Mouse (Mus musculus) limb, embryonic 14.5 days (tissue): Measurements from ENCODE around the gene Fam214a. TPM values are rescaled to one million over a fixed set of nuclear protein-coding genes. Genes with fewer than 3 reads are reported as not detected.

Experiments
- ATAC-seq: fragments of 200-750 bp; cut with Nextera tagmentation; 2 replicates; pipeline ENCODE4 v1.8.0; 2017; ENCODE audit warnings: low read depth, moderate number of reproducible peaks, moderate TSS enrichment; ENCODE audit not compliant: low FRiP score
- DNase-seq: peaks from one replicate; pipeline ENCODE4 v3.0.0-alpha.2; 2015; ENCODE audit warnings: low spot score
- H3K27ac ChIP-seq: fragments of 300-500 bp; sonication (generic); replicated peaks from 2 replicates; pipeline ENCODE4 v1.5.1; 2014; ENCODE audit warnings: low read depth, mild to moderate bottlenecking, low read length, moderate library complexity, mixed read lengths
- H3K27me3 ChIP-seq: fragments of 300-500 bp; sonication (generic); 2 replicates; pipeline ENCODE4 v1.6.1; 2014; ENCODE audit warnings: low read length, mixed read lengths; ENCODE audit not compliant: control insufficient read depth, insufficient read depth
- H3K36me3 ChIP-seq: fragments of 300-500 bp; sonication (generic); 2 replicates; pipeline ENCODE4 v1.6.1; 2014; ENCODE audit warnings: mild to moderate bottlenecking, low read length, moderate library complexity, mixed read lengths; ENCODE audit not compliant: control insufficient read depth, insufficient read depth
- H3K4me1 ChIP-seq: fragments of 300-500 bp; sonication (generic); 2 replicates; pipeline ENCODE4 v1.6.1; 2014; ENCODE audit warnings: antibody characterized with exemption, low read length, mixed read lengths; ENCODE audit not compliant: control insufficient read depth, insufficient read depth
- H3K4me2 ChIP-seq: fragments of 300-500 bp; sonication (generic); replicated peaks from 2 replicates; pipeline ENCODE4 v1.6.1; 2014; ENCODE audit warnings: low read depth, mild to moderate bottlenecking, low read length, moderate library complexity; ENCODE audit not compliant: severe bottlenecking
- H3K4me3 ChIP-seq: fragments of 300-500 bp; sonication (generic); replicated peaks from 2 replicates; pipeline ENCODE4 v1.5.1; 2014; ENCODE audit warnings: low read length
- H3K9ac ChIP-seq: fragments of 300-500 bp; sonication (generic); 2 replicates; pipeline ENCODE4 v1.6.1; 2014; ENCODE audit warnings: mild to moderate bottlenecking, low read depth, low read length, moderate library complexity; ENCODE audit not compliant: severe bottlenecking
- H3K9me3 ChIP-seq: fragments of 300-500 bp; sonication (generic); 2 replicates; pipeline ENCODE4 v1.6.1; 2016; ENCODE audit warnings: low read length; ENCODE audit not compliant: control insufficient read depth
- POLR2A ChIP-seq: fragments of 200-500 bp; IDR thresholded peaks from 2 replicates; pipeline ENCODE4 v1.8.0; 2012; ENCODE audit warnings: inconsistent platforms, mild to moderate bottlenecking, moderate library complexity, borderline replicate concordance; ENCODE audit not compliant: insufficient read depth, insufficient read length; ENCODE audit errors: extremely low read depth
- WGBS: fragments of 180-500 bp; shearing (Covaris S2); extraction: QIAGEN DNeasy Blood & Tissue Kit; methylation state at CpG from one replicate; pipeline ENCODE4 v1.1.7; 2014; 5-methylcytosine and 5-hydroxymethylcytosine counted together
- polyA plus RNA-seq, 2 experiments: library from polyadenylated mRNA; depleted of rRNA in 1 of 2; stranded (reverse) in 1 of 2; unstranded in 1 of 2; fragments of >200 nt; fragmentation: Nextera tagmentation in 1 of 2; extraction: Ambion mirVana in 1 of 2; gene quantifications; 2 replicates each; pipeline versions ENCODE4 v1.2.1 to v1.2.3; 2012 to 2014

Gene Fam214a
- polyA plus RNA-seq, 2 experiments: 9.6 to 10.7 TPM

DNA sequence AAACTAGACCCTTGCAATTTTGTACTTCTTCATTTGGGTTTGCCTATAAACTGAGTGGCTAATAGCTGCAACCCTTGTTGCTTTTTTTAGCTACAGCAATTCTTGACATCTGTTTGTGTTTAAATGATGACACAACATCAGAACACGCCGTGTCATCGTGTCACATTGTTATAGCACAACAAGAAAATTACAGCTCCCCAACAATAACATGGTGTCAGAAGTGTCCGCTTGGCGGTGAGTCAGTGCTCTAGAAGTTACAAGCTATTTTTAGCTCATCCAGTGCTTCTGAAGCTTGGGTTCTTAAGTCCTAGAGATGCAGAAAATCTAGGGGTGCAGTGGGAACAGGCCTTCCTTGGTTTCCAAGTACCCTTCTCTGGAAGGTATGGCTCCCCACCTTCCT is 578 bp upstream of the Fam214a start:
- Histone ChIP-seq H3K4me3 (peak overlapping the region; percentile 92), H3K9me3 (no peaks in the 10 kb centered on the region), H3K36me3 (no peaks in the 10 kb centered on the region), H3K27me3 (no peaks in the 10 kb centered on the region), H3K9ac (0 out of 2 replicates have a peak overlapping the region, but pooled peaks have one; percentile 81), H3K4me2 (peak overlapping the region; percentile 84), H3K27ac (peak overlapping the region; percentile 89), H3K4me1 (0 out of 2 replicates have a peak, but pooled peaks cover 11% of the 10 kb centered on the region)
- no peak for TF ChIP-seq POLR2A
- DNase-seq (no peak), ATAC-seq (no peak)
- 61% methylated on average over 5 of the region's 5 CpGs for whole genome bisulfite sequencing

DNA sequence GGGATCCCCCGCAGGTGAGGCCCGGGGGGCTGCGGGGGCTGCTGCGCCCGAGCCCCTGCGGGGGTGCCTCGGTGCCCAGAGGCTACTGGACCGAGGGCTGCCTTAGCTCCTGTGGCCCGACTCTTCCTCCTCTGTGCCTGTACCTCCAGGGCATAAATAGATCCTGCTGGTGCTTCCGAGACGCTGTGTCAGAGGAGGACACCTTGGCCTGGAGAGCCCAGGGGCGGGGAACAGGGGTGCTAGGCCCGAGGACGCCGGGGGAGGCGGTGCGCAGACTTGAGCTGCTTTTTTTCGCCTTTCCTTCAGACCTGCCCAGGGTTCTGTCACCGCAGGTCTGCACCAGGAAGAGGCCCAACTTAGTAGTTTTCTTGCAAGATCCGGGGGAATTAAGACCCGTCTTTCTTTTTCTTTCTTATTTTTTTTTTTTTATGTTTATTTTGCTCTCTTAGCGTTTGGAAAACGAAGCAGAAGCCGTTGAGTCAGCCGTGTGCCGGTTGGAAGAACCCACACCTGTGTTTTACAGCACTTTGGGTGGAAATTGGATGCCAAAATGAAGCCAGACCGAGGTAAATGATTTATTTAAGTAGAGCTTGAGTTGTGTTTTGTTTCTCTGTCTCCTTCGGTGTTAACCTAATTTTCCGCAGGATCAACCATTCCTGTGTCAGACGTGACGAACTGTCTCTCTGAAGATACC is 728 bp downstream of the Fam214a start:
- Histone ChIP-seq H3K4me3 (peak overlapping the region; percentile 92), H3K9me3 (no peaks in the 10 kb centered on the region), H3K36me3 (peaks cover 2% of the 10 kb centered on the region; the same call in 1 of the 2 replicates), H3K27me3 (no peaks in the 10 kb centered on the region), H3K9ac (peak overlapping the region; percentile 81), H3K27ac (peak overlapping the region; percentile 89), H3K4me2 (peak overlapping the region; percentile 84), H3K4me1 (0 out of 2 replicates have a peak, but pooled peaks cover 11% of the 10 kb centered on the region)
- DNase-seq: peak; percentile 54
- no peak for TF ChIP-seq POLR2A
- 5% methylated on average over 22 of the region's 31 CpGs for WGBS
- peak; percentile 58 for ATAC-seq

DNA sequence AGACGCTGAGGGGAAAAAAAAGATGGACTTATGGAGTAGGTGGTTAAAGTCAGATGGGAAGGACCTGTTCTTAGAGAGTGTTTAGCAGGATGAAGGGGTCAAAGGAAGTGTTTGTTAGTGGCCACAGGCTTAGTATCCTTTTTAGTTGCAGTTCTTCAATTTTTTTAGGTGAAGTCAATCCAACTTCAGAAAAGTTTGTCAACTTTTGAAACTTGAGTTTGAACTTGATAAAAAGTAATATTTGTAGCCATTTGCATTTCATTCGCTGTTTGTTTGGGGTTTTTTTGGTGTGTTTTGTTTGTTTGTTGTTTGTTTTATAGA is 1.2 kb downstream of the Fam214a start:
- ATAC-seq: no peak
- WGBS: 62% methylated on average over 2 of the region's 2 CpGs
- Histone ChIP-seq H3K4me3 (peak overlapping the region; percentile 92), H3K4me2 (peak overlapping the region; percentile 84), H3K9ac (peak overlapping the region; percentile 81; the same call in 1 of the 2 replicates), H3K27me3 (no peaks in the 10 kb centered on the region), H3K9me3 (no peaks in the 10 kb centered on the region), H3K27ac (no peak overlapping the region), H3K4me1 (0 out of 2 replicates have a peak, but pooled peaks cover 11% of the 10 kb centered on the region), H3K36me3 (peaks cover 4% of the 10 kb centered on the region; the same call in 1 of the 2 replicates)
- DNase-seq: no peak
- no peak for TF ChIP-seq POLR2A

DNA sequence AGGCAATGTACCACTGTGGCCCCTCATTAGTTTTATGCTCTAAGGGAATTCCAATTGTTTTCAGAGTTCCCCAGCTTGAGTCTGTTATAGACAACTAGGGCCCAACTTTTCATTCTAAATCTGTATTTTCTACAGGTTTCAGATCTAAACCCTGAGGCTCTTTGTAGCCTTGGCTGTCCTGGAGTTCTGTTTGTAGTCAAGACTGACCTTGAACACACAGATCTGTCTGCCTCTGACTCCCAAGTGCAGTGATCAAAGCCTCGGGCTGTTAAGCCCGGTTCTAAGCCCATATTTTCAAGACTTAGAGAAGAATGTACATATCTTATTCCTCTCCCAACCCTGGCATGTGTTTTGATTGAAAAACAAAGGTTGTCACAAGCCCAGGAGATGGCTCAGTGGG is 1.7 kb downstream of the Fam214a start:
- H3K4me2 ChIP-seq: peak overlapping the region; percentile 84; the same call in 1 of the 2 replicates
- H3K27ac ChIP-seq: no peak overlapping the region
- no peaks in the 10 kb centered on the region for H3K27me3 ChIP-seq
- no peak for DNase-seq
- ATAC-seq: no peak
- peaks cover 4% of the 10 kb centered on the region; the same call in 1 of the 2 replicates for H3K36me3 ChIP-seq
- TF ChIP-seq POLR2A: no peak
- H3K4me1 ChIP-seq: 0 out of 2 replicates have a peak, but pooled peaks cover 11% of the 10 kb centered on the region
- no peak overlapping the region for H3K4me3 ChIP-seq
- 89% methylated on average over 2 of the region's 2 CpGs for WGBS
- H3K9ac ChIP-seq: no peak overlapping the region
- H3K9me3 ChIP-seq: no peaks in the 10 kb centered on the region

DNA sequence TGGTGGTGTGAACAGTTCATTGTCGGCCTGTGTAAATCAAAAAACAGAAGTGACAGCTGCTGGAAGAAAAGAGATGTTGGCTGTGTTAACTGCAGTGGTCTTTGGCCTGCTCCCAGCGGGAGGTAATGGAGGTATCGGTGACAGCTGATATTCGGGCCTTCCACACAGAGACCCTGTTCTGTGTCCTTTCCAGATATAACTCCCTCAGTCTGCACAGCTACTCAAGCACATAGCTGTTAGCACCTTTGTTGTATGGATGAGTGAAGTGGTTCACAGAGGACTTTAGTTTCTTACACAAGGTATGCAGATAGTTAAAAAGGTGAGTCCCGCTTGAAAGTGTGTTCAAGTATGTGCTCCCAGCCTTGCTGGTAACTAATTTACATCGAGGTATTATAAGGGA is 7.9 kb downstream of the Fam214a start:
- H3K4me3 ChIP-seq: no peak overlapping the region

More for the DNA sequence above, 7.9 kb downstream of the Fam214a start:
- no peak for TF ChIP-seq POLR2A
- DNase-seq: no peak
- Histone ChIP-seq H3K4me1 (no peaks in the 10 kb centered on the region), H3K27ac (no peak overlapping the region), H3K36me3 (peaks cover 4% of the 10 kb centered on the region; the same call in 1 of the 2 replicates), H3K27me3 (no peaks in the 10 kb centered on the region), H3K9ac (no peak overlapping the region), H3K9me3 (no peaks in the 10 kb centered on the region), H3K4me2 (no peak overlapping the region)
- ATAC-seq: no peak
- WGBS: 75% methylated on average over 6 of the region's 6 CpGs
